Mouse (Mus musculus) midbrain, embryonic 15.5 days (tissue): ENCODE results near the gene Nucb1. TPM values are rescaled to one million over a fixed set of nuclear protein-coding genes. Genes with fewer than 3 reads are reported as not detected.
"Not testable (repeated sequence)": the region's sequence is repeated elsewhere in the genome, so short reads cannot be mapped to it uniquely, and the experiment has no call there.

Experiments
- ATAC-seq: fragments of 200-750 bp; cut with Nextera tagmentation; replicated peaks from 2 replicates; pipeline ENCODE4 v1.8.0; 2017; ENCODE audit warnings: moderate TSS enrichment
- H3K27ac ChIP-seq: fragments of 300-500 bp; sonication (generic); 2 replicates; pipeline ENCODE4 v1.5.1; 2015; ENCODE audit warnings: mild to moderate bottlenecking, inconsistent platforms
- H3K27me3 ChIP-seq: fragments of 300-500 bp; sonication (generic); replicated peaks from 2 replicates; pipeline ENCODE4 v1.6.1; 2015; ENCODE audit warnings: inconsistent platforms
- H3K36me3 ChIP-seq: fragments of 300-500 bp; sonication (generic); replicated peaks from 2 replicates; pipeline ENCODE4 v1.6.1; 2015; ENCODE audit warnings: inconsistent platforms
- H3K4me1 ChIP-seq: fragments of 300-500 bp; sonication (generic); 2 replicates; pipeline ENCODE4 v1.6.1; 2015; ENCODE audit warnings: inconsistent platforms
- H3K4me2 ChIP-seq: fragments of 300-500 bp; sonication (generic); 2 replicates; pipeline ENCODE4 v1.6.1; 2015; ENCODE audit warnings: inconsistent platforms, mild to moderate bottlenecking, moderate library complexity
- H3K4me3 ChIP-seq: fragments of 300-500 bp; sonication (generic); 2 replicates; pipeline ENCODE4 v1.5.1; 2015; ENCODE audit warnings: mild to moderate bottlenecking, inconsistent platforms
- H3K9ac ChIP-seq: fragments of 300-500 bp; sonication (generic); 2 replicates; pipeline ENCODE4 v1.6.1; 2015; ENCODE audit warnings: mild to moderate bottlenecking, inconsistent platforms
- H3K9me3 ChIP-seq: fragments of 300-500 bp; sonication (generic); 2 replicates; pipeline ENCODE4 v1.6.1; 2016; ENCODE audit warnings: inconsistent platforms
- WGBS: fragments of 180-500 bp; shearing (Covaris S2); methylation state at CpG from one replicate; pipeline ENCODE4 v1.1.7; 2015; ENCODE audit warnings: mixed read lengths; 5-methylcytosine and 5-hydroxymethylcytosine counted together
- polyA plus RNA-seq: library from polyadenylated mRNA; unstranded; fragments of >200 nt; fragmentation: Nextera tagmentation; extraction: Ambion mirVana; gene quantifications from 2 replicates; pipeline ENCODE4 v1.2.1, GENCODE M21; 2015

Gene Nucb1
- polyA plus RNA-seq, 1 experiment from 2014 or later = 118 TPM

DNA sequence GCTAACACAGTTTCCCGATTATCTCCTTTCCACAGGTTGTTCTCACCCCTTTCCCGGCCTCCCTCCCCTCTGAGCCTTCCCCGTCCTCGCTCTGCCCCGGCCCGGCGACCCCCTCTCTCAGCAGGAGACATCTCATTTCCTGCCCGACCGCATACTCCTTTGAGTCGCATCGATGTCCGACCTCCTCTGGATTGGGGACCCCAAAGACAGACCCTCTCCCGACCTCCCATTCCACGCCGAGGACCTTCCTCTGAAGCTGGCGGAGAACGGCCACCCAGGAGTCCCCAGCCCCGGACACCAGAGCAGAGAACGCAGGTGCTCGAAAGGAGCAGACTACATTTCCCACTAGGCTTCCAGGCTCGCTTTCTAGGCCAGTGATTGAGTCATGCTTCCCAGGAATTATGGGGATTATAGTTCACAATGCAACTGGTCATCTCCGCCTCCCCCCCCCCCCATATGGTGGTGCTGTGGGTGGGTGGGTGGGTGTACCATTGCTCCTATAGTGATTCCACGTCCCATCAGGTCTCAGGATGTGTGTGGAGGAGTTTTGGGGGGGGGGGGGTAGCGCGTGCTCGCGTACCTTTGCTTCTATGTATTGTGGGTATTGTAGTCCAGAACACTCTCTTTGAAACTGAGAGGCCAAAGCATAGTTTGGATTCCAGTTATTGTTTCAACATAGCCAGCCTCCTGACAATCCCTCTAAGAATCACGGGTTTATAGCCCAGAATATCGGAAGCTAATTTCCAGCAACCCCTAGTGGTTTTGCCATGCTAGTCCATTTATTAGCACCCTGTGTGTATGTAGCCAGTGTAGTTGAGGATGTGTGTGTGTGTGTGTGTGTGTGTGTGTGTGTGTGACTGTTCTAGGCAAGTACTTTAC lies 28.2 kb upstream of the Nucb1 start:
- WGBS = 4% methylated on average over 29 of the region's 29 CpGs
- H3K4me2 ChIP-seq = peak overlapping the region; percentile 77
- peak overlapping the region; percentile 64 for H3K4me3 ChIP-seq
- peak; percentile 93 for ATAC-seq
- H3K36me3 ChIP-seq = no peaks in the 10 kb centered on the region
- peaks cover 5% of the 10 kb centered on the region for H3K4me1 ChIP-seq
- H3K9me3 ChIP-seq = no peaks in the 10 kb centered on the region
- H3K27me3 ChIP-seq = no peaks in the 10 kb centered on the region
- peak overlapping the region; percentile 62 for H3K27ac ChIP-seq
- peak overlapping the region; percentile 71 for H3K9ac ChIP-seq

DNA sequence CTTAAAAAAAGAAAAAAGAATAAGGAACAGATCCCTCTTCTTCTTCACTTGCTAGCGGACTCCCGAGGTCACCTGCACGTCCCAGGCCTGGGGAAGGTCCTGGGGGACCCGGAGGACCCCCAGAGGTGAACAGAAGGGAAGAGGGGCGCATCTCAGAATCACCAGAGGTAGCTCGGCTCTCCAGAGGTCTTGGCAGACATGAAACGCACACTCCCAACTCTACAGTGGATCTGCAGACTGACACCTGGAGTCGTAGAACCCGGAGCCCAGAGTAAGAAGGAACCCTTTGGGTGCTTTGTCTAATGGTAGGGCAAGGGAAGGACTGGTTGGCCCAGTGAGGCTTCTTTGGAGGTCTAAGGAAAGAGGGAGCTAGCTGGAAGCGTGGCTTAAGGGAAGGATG lies 27.4 kb upstream of the Nucb1 start:
- peaks cover 5% of the 10 kb centered on the region for H3K4me1 ChIP-seq
- H3K4me2 ChIP-seq = peak overlapping the region; percentile 77
- 0 out of 2 replicates have a peak, but pooled peaks have one; percentile 2 for ATAC-seq
- no peaks in the 10 kb centered on the region for H3K36me3 ChIP-seq
- peak overlapping the region; percentile 64 for H3K4me3 ChIP-seq
- H3K9ac ChIP-seq = peak overlapping the region; percentile 71
- H3K27ac ChIP-seq = no peak overlapping the region
- 82% methylated on average over 10 of the region's 10 CpGs for WGBS
- H3K9me3 ChIP-seq = no peaks in the 10 kb centered on the region
- no peaks in the 10 kb centered on the region for H3K27me3 ChIP-seq

DNA sequence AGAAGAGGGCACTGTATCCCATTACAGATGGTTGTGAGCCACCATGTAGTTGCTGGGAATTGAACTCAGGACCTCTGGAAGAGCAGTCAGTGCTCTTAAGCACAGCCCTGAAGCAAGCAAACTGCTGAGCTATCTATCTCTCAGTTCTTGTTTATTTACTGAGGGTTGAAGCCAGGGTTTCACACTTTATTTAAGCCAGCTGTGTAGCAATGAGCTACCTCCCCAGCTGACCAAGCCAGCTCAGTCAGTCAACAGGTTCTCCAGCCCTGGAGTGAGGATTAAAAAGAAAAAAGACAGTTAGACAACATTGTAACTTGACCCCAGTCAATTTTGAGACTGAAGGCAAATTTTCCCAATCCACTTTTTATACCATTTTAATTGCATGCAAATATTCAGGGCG lies 25.5 kb upstream of the Nucb1 start:
- H3K4me1 ChIP-seq = peaks cover 5% of the 10 kb centered on the region
- ATAC-seq = no peak
- no peaks in the 10 kb centered on the region for H3K9me3 ChIP-seq
- no peak overlapping the region for H3K27ac ChIP-seq
- H3K36me3 ChIP-seq = no peaks in the 10 kb centered on the region
- no peak overlapping the region for H3K4me2 ChIP-seq
- no peak overlapping the region for H3K9ac ChIP-seq
- WGBS = 68% methylated on average over 1 of the region's 1 CpGs
- H3K4me3 ChIP-seq = no peak overlapping the region
- no peaks in the 10 kb centered on the region for H3K27me3 ChIP-seq

DNA sequence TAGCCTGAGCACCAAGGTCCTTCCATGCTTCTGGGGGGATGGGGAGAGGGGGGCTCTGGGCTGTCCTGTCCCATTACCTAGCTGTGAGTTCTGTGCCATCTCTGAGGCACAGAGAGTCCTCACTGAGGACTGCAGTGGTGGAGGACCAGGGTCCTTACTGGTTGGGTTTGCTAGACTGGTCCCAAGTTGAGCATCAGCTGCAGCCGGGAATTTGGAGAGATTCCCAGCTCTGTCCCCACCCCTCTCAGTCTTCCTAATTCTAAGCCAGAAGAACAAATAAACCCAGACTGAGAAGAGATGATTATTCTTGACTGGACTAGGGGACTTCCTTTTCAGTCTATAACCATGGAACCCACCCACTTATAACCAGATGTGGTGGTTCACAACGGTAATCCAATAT lies 20.4 kb upstream of the Nucb1 start:
- no peak for ATAC-seq
- Histone ChIP-seq H3K4me1 (peaks cover under 1% of the 10 kb centered on the region; the same call in 1 of the 2 replicates), H3K9ac (no peak overlapping the region), H3K27me3 (no peaks in the 10 kb centered on the region), H3K9me3 (no peaks in the 10 kb centered on the region), H3K36me3 (no peaks in the 10 kb centered on the region), H3K4me3 (no peak overlapping the region), H3K27ac (no peak overlapping the region), H3K4me2 (no peak overlapping the region)
- 64% methylated on average over 2 of the region's 2 CpGs for WGBS

DNA sequence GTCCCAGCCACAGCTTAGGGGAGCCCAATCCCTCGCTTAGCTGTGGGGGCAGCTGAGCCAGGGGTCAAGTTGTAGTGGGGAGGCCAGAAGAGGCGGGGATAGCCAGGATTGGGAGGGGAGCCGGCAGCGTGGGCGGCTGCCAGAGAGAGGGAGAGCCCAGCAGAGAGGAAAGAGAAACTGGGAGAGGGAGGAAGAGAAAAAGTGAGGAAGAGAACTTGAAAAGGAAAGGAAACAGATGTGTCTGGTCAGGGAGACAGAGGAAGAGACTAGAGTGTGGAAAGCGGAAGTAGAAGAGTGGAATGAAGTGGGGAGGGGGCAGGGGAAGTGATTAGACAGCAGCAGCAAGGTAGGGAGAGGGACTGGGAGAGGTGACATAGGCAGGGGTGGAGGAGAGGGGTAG lies 19.3 kb upstream of the Nucb1 start:
- ATAC-seq = no peak
- no peak overlapping the region for H3K27ac ChIP-seq
- 30% methylated on average over 6 of the region's 6 CpGs for WGBS

DNA sequence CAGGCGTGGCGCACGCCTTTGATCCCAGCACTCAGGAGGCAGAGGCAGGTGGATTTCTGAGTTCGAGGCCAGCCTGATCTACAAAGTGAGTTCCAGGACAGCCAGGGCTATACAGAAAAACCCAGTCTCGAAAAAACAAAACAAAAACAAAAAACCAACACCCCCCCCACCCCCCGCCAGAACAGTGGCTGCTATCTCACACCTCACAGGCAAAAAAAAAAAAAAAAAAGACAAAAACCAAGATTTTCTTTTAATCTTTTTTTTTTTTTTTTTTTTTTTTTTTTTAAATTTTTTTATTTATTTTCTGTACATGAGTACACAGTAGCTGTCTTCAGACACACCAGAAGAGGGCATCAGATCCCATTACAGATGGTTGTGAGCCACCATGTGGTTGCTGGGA lies 17.0 kb upstream of the Nucb1 start:
- not testable (repeated sequence) for H3K4me2 ChIP-seq, ATAC-seq, H3K27me3 ChIP-seq, H3K9ac ChIP-seq, H3K4me3 ChIP-seq, H3K9me3 ChIP-seq, H3K27ac ChIP-seq, H3K36me3 ChIP-seq
- WGBS = 89% methylated on average over 6 of the region's 6 CpGs
- peaks cover 16% of the 10 kb centered on the region for H3K4me1 ChIP-seq

More for the DNA sequence above, 19.3 kb upstream of the Nucb1 start:
- Histone ChIP-seq H3K9ac (no peak overlapping the region), H3K36me3 (no peaks in the 10 kb centered on the region), H3K9me3 (no peaks in the 10 kb centered on the region), H3K4me1 (peaks cover 12% of the 10 kb centered on the region), H3K27me3 (no peaks in the 10 kb centered on the region), H3K4me3 (no peak overlapping the region), H3K4me2 (no peak overlapping the region)

DNA sequence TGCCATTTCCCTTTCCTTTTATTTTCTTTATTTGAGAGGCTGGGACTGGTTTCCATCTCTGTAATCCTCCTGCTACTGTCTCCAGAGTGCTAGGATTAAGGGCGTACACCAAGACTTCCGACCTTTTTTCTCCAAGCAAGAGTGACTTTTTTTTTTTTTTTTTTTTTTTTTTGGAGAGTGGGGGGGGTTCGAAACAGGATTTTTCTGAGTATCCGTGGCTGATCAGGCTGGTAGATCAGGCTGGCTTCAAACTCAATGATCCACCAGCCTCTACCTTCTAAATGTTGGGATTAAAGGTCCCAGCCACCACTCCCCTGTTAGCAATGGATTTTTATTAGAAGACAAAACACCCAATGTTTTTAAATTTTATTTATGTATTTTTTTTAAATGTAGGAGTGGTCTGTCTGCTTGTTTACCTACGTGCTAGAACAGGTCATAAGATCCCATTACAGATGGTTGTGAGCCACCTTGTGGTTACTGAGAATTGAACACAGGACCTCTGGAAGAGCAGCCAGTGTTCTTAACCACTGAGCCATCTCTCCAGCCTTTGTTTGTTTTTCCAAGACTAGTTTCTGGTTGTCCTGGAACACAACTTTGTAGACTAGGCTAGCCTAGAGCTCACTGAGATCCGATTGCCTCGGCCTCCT lies 16.4 kb upstream of the Nucb1 start:
- Histone ChIP-seq H3K4me1 (peaks cover 18% of the 10 kb centered on the region), H3K9ac (peak overlapping the region; percentile 69), H3K4me2 (peak overlapping the region; percentile 83), H3K4me3 (peak overlapping the region; percentile 61), H3K9me3 (no peaks in the 10 kb centered on the region), H3K36me3 (no peaks in the 10 kb centered on the region), H3K27me3 (no peaks in the 10 kb centered on the region), H3K27ac (peak overlapping the region; percentile 78)
- 24% methylated on average over 7 of the region's 7 CpGs for WGBS
- ATAC-seq = no peak

DNA sequence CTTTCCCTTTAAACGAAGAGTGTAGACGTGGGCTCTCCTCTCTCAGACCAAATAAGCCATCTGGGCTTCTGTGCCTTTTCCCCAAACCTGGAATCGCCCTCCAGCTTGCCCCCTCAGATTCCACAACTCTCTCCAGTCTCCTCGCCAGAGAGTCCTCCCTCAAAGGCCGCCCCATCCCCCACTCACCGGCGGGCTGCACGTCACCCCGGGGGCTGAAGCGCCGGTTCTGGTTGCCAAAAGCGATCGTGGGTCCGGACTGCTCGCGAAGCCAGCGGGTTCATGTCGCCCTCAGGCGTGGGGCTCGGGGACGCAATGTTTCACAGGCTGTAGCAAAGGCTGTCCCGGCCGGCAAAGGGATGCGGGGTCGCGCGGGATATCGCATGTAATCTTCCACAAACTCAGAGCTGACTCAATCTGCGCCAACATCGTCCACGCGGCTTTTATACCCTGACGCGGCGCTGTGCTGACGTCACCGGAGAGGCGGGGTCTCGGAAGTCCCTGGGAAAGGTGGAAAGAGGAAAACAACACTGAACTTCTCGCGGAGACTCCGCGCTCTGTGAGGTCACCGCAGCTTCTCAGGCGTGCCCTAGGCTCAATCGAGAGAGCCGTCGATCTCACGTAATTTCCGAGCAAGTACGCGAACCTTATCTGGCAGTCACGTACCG lies 15.7 kb upstream of the Nucb1 start, which contains the start of the genes Ppp1r15a and Plekha4:
TSS of gene Ppp1r15a (minus strand) at position 460 of the 665 bp plus-strand sequence.
TSS of gene Plekha4 (plus strand) at position 522 of the 665 bp plus-strand sequence.
- Histone ChIP-seq H3K9me3 (no peaks in the 10 kb centered on the region), H3K9ac (peak within 1 kb of the TSS; percentile 69), H3K36me3 (no peaks in the 10 kb centered on the region), H3K4me3 (peak within 1 kb of the TSS; percentile 61), H3K4me1 (peaks cover 21% of the 10 kb centered on the region), H3K27me3 (no peaks in the 10 kb centered on the region), H3K4me2 (peak within 1 kb of the TSS; percentile 83), H3K27ac (peak within 1 kb of the TSS; percentile 78)
- WGBS = under 1% methylated on average over 54 of the region's 54 CpGs
- peak; percentile 79 for ATAC-seq

DNA sequence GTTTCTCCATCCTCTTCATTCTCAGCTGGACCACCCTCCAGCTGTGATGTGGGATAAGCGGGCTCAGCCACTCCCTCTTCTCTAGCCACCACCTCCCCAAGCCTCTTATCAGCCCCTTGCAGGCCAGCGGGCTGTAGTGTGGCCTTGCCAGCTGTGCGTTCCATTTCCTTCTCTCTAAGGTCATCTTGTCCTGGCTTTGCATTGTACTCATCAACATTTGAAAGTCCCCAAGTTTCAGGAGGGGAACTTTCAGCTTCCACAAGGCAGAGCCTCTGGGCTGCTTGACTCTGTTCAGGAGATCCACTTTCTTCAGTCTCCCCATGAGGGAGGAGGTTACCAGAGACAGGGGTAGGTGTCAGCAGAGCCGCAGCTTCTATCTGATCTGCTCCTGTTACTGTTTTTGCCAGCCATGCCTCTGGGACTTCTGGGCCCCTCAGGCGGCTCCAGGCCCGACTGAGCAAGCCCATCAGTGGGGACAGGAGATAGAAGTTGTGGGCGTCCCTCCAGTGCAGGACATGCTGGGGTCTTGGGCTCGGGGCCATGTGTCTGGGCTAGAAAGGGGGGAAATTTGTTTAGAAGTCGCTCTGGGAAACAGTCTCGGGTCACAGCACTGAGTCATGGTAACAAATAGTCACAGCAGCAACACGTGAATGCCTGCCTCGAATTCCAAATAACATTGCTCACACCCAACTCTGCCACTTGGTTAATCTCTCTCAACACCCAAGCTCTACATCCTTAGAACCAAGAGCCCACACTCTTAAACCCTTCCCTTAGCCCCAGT lies 14.8 kb upstream of the Nucb1 start:
- no peak for ATAC-seq
- peak overlapping the region; percentile 83 for H3K4me2 ChIP-seq
- H3K27ac ChIP-seq = peak overlapping the region; percentile 78; the same call in 1 of the 2 replicates
- WGBS = 31% methylated on average over 12 of the region's 12 CpGs
- no peaks in the 10 kb centered on the region for H3K36me3 ChIP-seq
- peak overlapping the region; percentile 61 for H3K4me3 ChIP-seq
- peak overlapping the region; percentile 69; the same call in 1 of the 2 replicates for H3K9ac ChIP-seq
- H3K4me1 ChIP-seq = peaks cover 21% of the 10 kb centered on the region
- H3K9me3 ChIP-seq = no peaks in the 10 kb centered on the region
- no peaks in the 10 kb centered on the region for H3K27me3 ChIP-seq

DNA sequence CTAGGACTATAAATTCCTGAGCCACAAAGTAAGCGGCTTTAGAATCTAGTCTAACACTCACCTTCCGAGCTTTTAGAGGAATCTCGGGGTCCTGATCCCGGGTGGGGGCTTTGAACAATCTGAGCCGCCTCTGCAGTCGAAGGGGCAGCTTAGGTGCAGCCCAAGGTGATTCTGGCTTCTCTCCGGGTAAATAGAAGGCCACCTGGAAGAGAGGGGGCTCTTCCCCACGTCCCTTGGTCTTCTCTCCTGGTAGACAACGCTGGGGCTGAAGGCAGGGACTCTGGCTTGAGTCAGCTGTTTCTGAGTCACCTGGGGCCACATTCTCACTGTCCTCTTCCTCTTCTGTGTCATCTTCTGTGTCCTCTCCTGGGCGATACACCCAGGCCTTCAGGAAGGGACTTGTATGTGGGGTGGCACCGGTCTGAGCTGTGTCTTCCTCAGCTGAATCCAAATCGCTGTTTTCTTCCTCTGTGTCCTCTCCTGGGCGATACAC lies 13.5 kb upstream of the Nucb1 start:
- no peak for ATAC-seq
- WGBS = 84% methylated on average over 13 of the region's 13 CpGs
- H3K9ac ChIP-seq = no peak overlapping the region
- H3K9me3 ChIP-seq = no peaks in the 10 kb centered on the region
- H3K27me3 ChIP-seq = no peaks in the 10 kb centered on the region
- H3K4me1 ChIP-seq = peaks cover 21% of the 10 kb centered on the region
- no peak overlapping the region for H3K27ac ChIP-seq
- H3K4me2 ChIP-seq = no peak overlapping the region
- H3K36me3 ChIP-seq = no peaks in the 10 kb centered on the region
- no peak overlapping the region for H3K4me3 ChIP-seq

DNA sequence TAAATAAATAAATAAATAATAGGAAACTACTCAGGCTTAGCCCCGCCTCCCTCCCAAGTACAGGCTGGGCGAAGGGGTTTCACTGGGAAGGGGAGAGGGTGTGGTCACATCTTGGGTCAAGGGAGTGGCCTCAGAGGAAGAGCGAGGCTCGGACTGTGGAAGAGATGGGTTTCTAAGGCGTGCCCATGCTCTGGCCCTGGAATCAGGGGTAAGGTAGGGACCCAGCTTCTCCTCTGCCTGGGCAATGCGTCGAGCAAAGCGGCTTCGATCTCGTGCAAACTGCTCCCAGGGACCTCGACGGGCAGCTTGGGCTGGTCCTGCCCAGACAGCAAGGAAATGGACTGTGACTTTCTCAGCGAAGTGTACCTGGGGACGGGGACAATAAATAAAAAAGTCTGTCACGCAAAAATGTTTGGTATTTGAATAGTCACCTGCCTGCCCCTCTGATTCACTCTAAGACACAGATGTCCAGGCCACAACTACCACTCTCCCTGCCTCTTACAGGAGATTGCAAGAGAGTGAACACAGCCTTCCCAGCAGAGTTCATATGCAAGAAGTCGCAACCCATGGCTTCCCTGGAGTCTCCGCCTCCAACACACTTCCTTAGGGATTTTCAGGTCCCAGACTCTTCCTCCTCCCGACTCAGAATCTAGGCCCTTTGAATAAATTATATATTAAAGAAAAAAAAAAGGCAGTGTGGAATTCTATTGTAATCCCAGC lies 12.9 kb upstream of the Nucb1 start:
- H3K36me3 ChIP-seq = no peaks in the 10 kb centered on the region
- H3K4me2 ChIP-seq = no peak overlapping the region
- no peaks in the 10 kb centered on the region for H3K9me3 ChIP-seq
- no peak overlapping the region for H3K27ac ChIP-seq
- WGBS = 77% methylated on average over 18 of the region's 18 CpGs
- no peaks in the 10 kb centered on the region for H3K27me3 ChIP-seq
- no peak for ATAC-seq
- no peak overlapping the region for H3K4me3 ChIP-seq
- H3K9ac ChIP-seq = 0 out of 2 replicates have a peak overlapping the region, but pooled peaks have one; percentile 10
- peaks cover 21% of the 10 kb centered on the region for H3K4me1 ChIP-seq
